Mouse (Mus musculus): Measurements from ENCODE around the gene Bco1. TPM values are rescaled to one million over a fixed set of nuclear protein-coding genes. Genes with fewer than 3 reads are reported as not detected.

Gene Bco1
- polyA plus RNA-seq, 1 experiment from 2014 or later, result 1.2 TPM

- Histone ChIP-seq H3K4me2 (replicated peaks) (no peak overlapping the region), H3K36me3 (no peaks in the 10 kb centered on the region), H3K9me3 (no peaks in the 10 kb centered on the region), H3K27ac (no peak overlapping the region), H3K27me3 (replicated peaks) (no peaks in the 10 kb centered on the region; the same call in 1 of the 2 replicates), H3K9ac (no peak overlapping the region), H3K4me3 (replicated peaks) (no peak overlapping the region), H3K4me1 (replicated peaks) (no peaks in the 10 kb centered on the region)
- WGBS, result 68% methylated on average over 13 of the region's 13 CpGs
- no peak for ATAC-seq
Measured at GRCm38 (mm10) chr8:117068294-117068693, 27.4 kb upstream of the Bco1 start.

GRCm38 (mm10) chr8:117069708-117070107, 25.9 kb upstream of the Bco1 start:
- Histone ChIP-seq H3K9ac (no peak overlapping the region), H3K27me3 (replicated peaks) (no peaks in the 10 kb centered on the region; the same call in 1 of the 2 replicates)
- WGBS, result 91% methylated on average over 1 of the region's 1 CpGs

GRCm38 (mm10) chr8:117074350-117075182, 21.1 kb upstream of the Bco1 start:
- Histone ChIP-seq H3K4me2 (replicated peaks) (no peak overlapping the region), H3K9ac (no peak overlapping the region), H3K4me3 (replicated peaks) (no peak overlapping the region), H3K4me1 (replicated peaks) (no peaks in the 10 kb centered on the region), H3K9me3 (no peaks in the 10 kb centered on the region), H3K36me3 (no peaks in the 10 kb centered on the region), H3K27me3 (replicated peaks) (no peaks in the 10 kb centered on the region), H3K27ac (no peak overlapping the region)
- ATAC-seq, result no peak
- WGBS, result 57% methylated on average over 10 of the region's 10 CpGs

More at GRCm38 (mm10) chr8:117069708-117070107, 25.9 kb upstream of the Bco1 start:
- no peaks in the 10 kb centered on the region for H3K9me3 ChIP-seq
- no peak for ATAC-seq
- no peaks in the 10 kb centered on the region for H3K36me3 ChIP-seq
- H3K4me2 ChIP-seq (replicated peaks), result no peak overlapping the region
- no peak overlapping the region for H3K4me3 ChIP-seq (replicated peaks)
- H3K27ac ChIP-seq, result no peak overlapping the region
- H3K4me1 ChIP-seq (replicated peaks), result no peaks in the 10 kb centered on the region

- ATAC-seq, result peak; percentile 67; the same call in 1 of the 2 replicates
Measured at GRCm38 (mm10) chr8:117078367-117078926, 17.2 kb upstream of the Bco1 start.

GRCm38 (mm10) chr8:117079652-117080051, 16.0 kb upstream of the Bco1 start:
- Histone ChIP-seq H3K4me2 (replicated peaks) (no peak overlapping the region), H3K4me3 (replicated peaks) (no peak overlapping the region), H3K4me1 (replicated peaks) (no peaks in the 10 kb centered on the region), H3K27me3 (replicated peaks) (no peaks in the 10 kb centered on the region), H3K9ac (no peak overlapping the region), H3K9me3 (no peaks in the 10 kb centered on the region), H3K36me3 (no peaks in the 10 kb centered on the region), H3K27ac (no peak overlapping the region)
- ATAC-seq, result no peak
- WGBS, result 83% methylated on average over 14 of the region's 14 CpGs

More at GRCm38 (mm10) chr8:117078367-117078926, 17.2 kb upstream of the Bco1 start:
- Histone ChIP-seq H3K36me3 (no peaks in the 10 kb centered on the region), H3K4me1 (replicated peaks) (no peaks in the 10 kb centered on the region), H3K9ac (no peak overlapping the region), H3K4me3 (replicated peaks) (no peak overlapping the region), H3K27ac (no peak overlapping the region), H3K9me3 (no peaks in the 10 kb centered on the region), H3K4me2 (replicated peaks) (no peak overlapping the region), H3K27me3 (replicated peaks) (no peaks in the 10 kb centered on the region)
- 72% methylated on average over 7 of the region's 7 CpGs for WGBS

- WGBS, result 69% methylated on average over 8 of the region's 8 CpGs
- Histone ChIP-seq H3K36me3 (no peaks in the 10 kb centered on the region), H3K4me1 (replicated peaks) (0 out of 2 replicates have a peak, but pooled peaks cover 4% of the 10 kb centered on the region), H3K9me3 (no peaks in the 10 kb centered on the region), H3K27me3 (replicated peaks) (no peaks in the 10 kb centered on the region), H3K27ac (no peak within 1 kb of the TSS), H3K4me2 (replicated peaks) (no peak within 1 kb of the TSS), H3K9ac (no peak within 1 kb of the TSS), H3K4me3 (replicated peaks) (no peak within 1 kb of the TSS)
- ATAC-seq, result no peak
Measured at GRCm38 (mm10) chr8:117082399-117082872, 13.2 kb upstream of the Bco1 start, which contains the start of gene Pkd1l2. Gene Pkd1l2, minus strand, starts transcription at chr8:117082449.

GRCm38 (mm10) chr8:117082947-117083559, 12.6 kb upstream of the Bco1 start:
- H3K27me3 ChIP-seq (replicated peaks), result no peaks in the 10 kb centered on the region
- ATAC-seq, result no peak
- H3K4me2 ChIP-seq (replicated peaks), result no peak overlapping the region
- H3K4me3 ChIP-seq (replicated peaks), result no peak overlapping the region
- H3K36me3 ChIP-seq, result no peaks in the 10 kb centered on the region
- no peak overlapping the region for H3K27ac ChIP-seq
- WGBS, result 43% methylated on average over 9 of the region's 9 CpGs
- no peak overlapping the region for H3K9ac ChIP-seq
- 0 out of 2 replicates have a peak, but pooled peaks cover 4% of the 10 kb centered on the region for H3K4me1 ChIP-seq (replicated peaks)
- H3K9me3 ChIP-seq, result no peaks in the 10 kb centered on the region

- H3K4me1 ChIP-seq (replicated peaks), result 0 out of 2 replicates have a peak, but pooled peaks cover 4% of the 10 kb centered on the region
- H3K4me2 ChIP-seq (replicated peaks), result no peak overlapping the region
- 37% methylated on average over 8 of the region's 8 CpGs for WGBS
- no peak overlapping the region for H3K4me3 ChIP-seq (replicated peaks)
- H3K36me3 ChIP-seq, result no peaks in the 10 kb centered on the region
- ATAC-seq, result peak; percentile 70; the same call in 1 of the 2 replicates
- H3K27ac ChIP-seq, result no peak overlapping the region
- H3K27me3 ChIP-seq (replicated peaks), result no peaks in the 10 kb centered on the region
- H3K9me3 ChIP-seq, result no peaks in the 10 kb centered on the region
- H3K9ac ChIP-seq, result no peak overlapping the region
Measured at GRCm38 (mm10) chr8:117085521-117085920, 10.1 kb upstream of the Bco1 start.

- Histone ChIP-seq H3K4me3 (replicated peaks) (no peak overlapping the region), H3K4me2 (replicated peaks) (no peak overlapping the region), H3K9me3 (no peaks in the 10 kb centered on the region), H3K36me3 (no peaks in the 10 kb centered on the region), H3K27me3 (replicated peaks) (no peaks in the 10 kb centered on the region), H3K9ac (no peak overlapping the region), H3K4me1 (replicated peaks) (0 out of 2 replicates have a peak, but pooled peaks cover 4% of the 10 kb centered on the region), H3K27ac (no peak overlapping the region)
- ATAC-seq, result no peak
Measured at GRCm38 (mm10) chr8:117087036-117087435, 8.6 kb upstream of the Bco1 start.

- no peak overlapping the region for H3K27ac ChIP-seq
- H3K9me3 ChIP-seq, result no peaks in the 10 kb centered on the region
- ATAC-seq, result no peak
- no peak overlapping the region for H3K4me2 ChIP-seq (replicated peaks)
- H3K4me3 ChIP-seq (replicated peaks), result no peak overlapping the region
- 75% methylated on average over 4 of the region's 4 CpGs for WGBS
- H3K9ac ChIP-seq, result no peak overlapping the region
- no peaks in the 10 kb centered on the region for H3K36me3 ChIP-seq
- H3K27me3 ChIP-seq (replicated peaks), result no peaks in the 10 kb centered on the region
- 0 out of 2 replicates have a peak, but pooled peaks cover 4% of the 10 kb centered on the region for H3K4me1 ChIP-seq (replicated peaks)
Measured at GRCm38 (mm10) chr8:117089802-117090201, 5.9 kb upstream of the Bco1 start.

GRCm38 (mm10) chr8:117094053-117094452, 1.6 kb upstream of the Bco1 start:
- peak; percentile 34; the same call in 1 of the 2 replicates for ATAC-seq

GRCm38 (mm10) chr8:117097051-117097563, 1.5 kb downstream of the Bco1 start:
- peak overlapping the region; percentile 36; the same call in 1 of the 2 replicates for H3K27ac ChIP-seq
- 36% methylated on average over 10 of the region's 10 CpGs for WGBS

More at GRCm38 (mm10) chr8:117094053-117094452, 1.6 kb upstream of the Bco1 start:
- Histone ChIP-seq H3K4me3 (replicated peaks) (no peak overlapping the region), H3K27me3 (replicated peaks) (no peaks in the 10 kb centered on the region), H3K9me3 (no peaks in the 10 kb centered on the region), H3K4me1 (replicated peaks) (peaks cover 18% of the 10 kb centered on the region; the same call in 1 of the 2 replicates), H3K9ac (no peak overlapping the region), H3K4me2 (replicated peaks) (no peak overlapping the region), H3K27ac (no peak overlapping the region), H3K36me3 (no peaks in the 10 kb centered on the region)
- WGBS, result 41% methylated on average over 5 of the region's 5 CpGs

More at GRCm38 (mm10) chr8:117097051-117097563, 1.5 kb downstream of the Bco1 start:
- Histone ChIP-seq H3K4me1 (replicated peaks) (peaks cover 18% of the 10 kb centered on the region; the same call in 1 of the 2 replicates), H3K4me2 (replicated peaks) (peak overlapping the region; percentile 14; the same call in 1 of the 2 replicates), H3K9ac (no peak overlapping the region), H3K9me3 (no peaks in the 10 kb centered on the region), H3K27me3 (replicated peaks) (no peaks in the 10 kb centered on the region), H3K36me3 (no peaks in the 10 kb centered on the region), H3K4me3 (replicated peaks) (no peak overlapping the region)
- ATAC-seq, result 0 out of 2 replicates have a peak, but pooled peaks have one; percentile 24

All from intestine, embryonic 15.5 days (tissue).